Mouse (Mus musculus): ENCODE measurements at regions not wholly inside any gene's neighbourhood (a gene's known extent, or its start where the extent isn't known, plus 50 kb on each side); places are given as distances from the start of the nearest gene placed in this dataset.
"Not testable (repeated sequence)": the region's sequence is repeated elsewhere in the genome, so short reads cannot be mapped to it uniquely, and the experiment has no call there.

GRCm38 (mm10) chr8:112246629-112247028, 231.8 kb upstream of the Gm6793 start:
- TF ChIP-seq CTCF (IDR thresholded peaks at IDR 0.05; ENCODE audit: control insufficient read depth, insufficient read depth, insufficient read length); MAX (IDR thresholded peaks at IDR 0.05); MYOG (IDR thresholded peaks at IDR 0.05; ENCODE audit: control insufficient read depth, extremely low read depth, insufficient read length): not testable (repeated sequence)
